Mouse (Mus musculus) lung, postnatal 0 days (tissue): ENCODE data around the gene Acaca.

Experiments used
- CTCF ChIP-seq: IDR thresholded peaks from 2 replicates; pipeline ENCODE4 v1.5.1; 2016; ENCODE audit warnings: antibody characterized with exemption, mild to moderate bottlenecking
- EP300 ChIP-seq: IDR thresholded peaks from 2 replicates; pipeline ENCODE4 v1.6.1; 2016; ENCODE audit warnings: antibody characterized with exemption, mild to moderate bottlenecking, control low read depth

DNA sequence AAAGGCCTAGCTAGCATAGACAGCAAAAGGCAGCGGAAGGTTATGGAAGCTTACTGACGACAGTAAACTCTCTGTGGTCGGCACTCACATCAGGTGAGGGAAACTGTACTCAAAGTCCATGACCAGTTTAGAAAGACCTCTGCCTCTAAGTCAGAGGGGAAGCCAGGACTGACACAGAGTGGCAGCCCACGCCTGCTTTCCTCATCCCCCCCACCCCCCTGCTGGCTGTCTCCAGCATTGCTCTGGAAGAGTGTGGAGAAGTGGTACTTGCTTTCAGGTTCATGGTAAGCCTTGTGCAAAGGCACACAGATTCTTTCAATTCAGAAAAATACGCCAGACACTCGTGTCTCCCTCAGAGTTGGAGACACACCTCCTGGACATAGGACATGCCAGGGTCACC, 305.4 kb downstream of the Acaca start:
- TF ChIP-seq EP300 = no peak
- TF ChIP-seq CTCF = peak; percentile 48
